21 mouse cellular contexts compared by ENCODE assay signal in the genomic region with DNA sequence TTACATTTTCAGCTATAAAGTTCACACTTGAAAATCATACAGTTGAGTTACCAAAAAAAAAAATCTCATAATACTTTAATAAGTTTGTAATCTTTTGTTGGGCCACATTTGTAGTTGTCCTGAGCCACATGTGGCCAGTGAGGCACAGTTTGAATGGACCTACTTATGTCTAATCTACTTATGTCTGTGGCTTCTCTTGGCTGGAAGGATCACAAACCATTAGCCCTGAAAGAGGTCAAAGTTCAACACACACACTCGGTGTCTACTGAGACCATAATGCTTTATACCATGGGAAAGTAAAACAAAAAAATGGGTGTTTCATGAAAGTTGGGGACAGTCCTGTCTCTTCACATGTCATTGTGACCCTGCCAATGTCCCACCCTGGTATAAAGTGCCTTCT. TPM values are rescaled to one million over a fixed set of nuclear protein-coding genes. Genes with fewer than 3 reads are reported as not detected.
DNase-seq lines count a peak whose midpoint lies in the region; ATAC-seq lines count a peak whose summit lies in the region.
"Had no signal": no experiment of that assay in that cellular context is flagged by ENCODE, and none has a peak within 500 bp of the region (broad histone marks: within the 10 kb centered on the region; RNA-seq: fewer than 3 reads in every experiment).

No protein-coding gene starts in this region.

- H3K4me2 ChIP-seq in heart, embryonic 11.5 days, result no peak overlapping the region
- no peak overlapping the region for H3K4me2 ChIP-seq in heart, embryonic 15.5 days
- H3K4me2 ChIP-seq: embryonic facial prominence, embryonic 13.5 days; forebrain, embryonic 12.5 days; hindbrain, embryonic 12.5 days had no signal

- H3K9ac ChIP-seq in heart, embryonic 11.5 days (ENCODE audit: low read depth, low read length), result no peak overlapping the region
- H3K9ac ChIP-seq in heart, embryonic 15.5 days, result no peak overlapping the region
- H3K9ac ChIP-seq: embryonic facial prominence, embryonic 13.5 days; forebrain, embryonic 12.5 days; hindbrain, embryonic 12.5 days had no signal

- peaks cover 15% of the 10 kb centered on the region for H3K4me1 ChIP-seq in heart, embryonic 11.5 days (ENCODE audit: control insufficient read depth, insufficient read depth, low read length)
- H3K4me1 ChIP-seq in heart, embryonic 15.5 days (replicated peaks), result peaks cover 24% of the 10 kb centered on the region

- 64% methylated on average over 1 of the region's 1 CpGs for WGBS in heart, embryonic 11.5 days (ENCODE audit: insufficient replicate concordance)
- WGBS in heart, embryonic 15.5 days, result 60% methylated on average over 1 of the region's 1 CpGs

- no peak for DNase-seq in heart, adult 11 months
- DNase-seq in heart, adult 9 months (ENCODE audit: low spot score in 2 of 2), result no peak
- DNase-seq in Muller cell, postnatal 12 days (ENCODE audit: inconsistent ontology term), result peak; percentile 13
- peak; percentile 67 for DNase-seq in retina, postnatal 1 day
- no peak for DNase-seq in thymus, postnatal 36 days
- DNase-seq: adrenal gland, postnatal 14 days; cerebellum, adult 11-12 months; cerebellum, adult 9-10 months; cerebellum, postnatal 25 days; gastrocnemius, postnatal 10 days had no signal

- no peaks in the 10 kb centered on the region for H3K9me3 ChIP-seq in heart, embryonic 11.5 days (replicated peaks; ENCODE audit: control insufficient read depth, low read length)
- H3K9me3 ChIP-seq in heart, embryonic 15.5 days (replicated peaks), result no peaks in the 10 kb centered on the region
- H3K9me3 ChIP-seq: embryonic facial prominence, embryonic 13.5 days; forebrain, embryonic 12.5 days had no signal

- H3K27ac ChIP-seq in heart, embryonic 11.5 days (ENCODE audit: low read depth, low read length), result peak overlapping the region; percentile 38; the same call in 1 of the 2 replicates
- peak overlapping the region; percentile 50; the same call in 1 of the 2 replicates for H3K27ac ChIP-seq in heart, embryonic 15.5 days
- H3K27ac ChIP-seq: embryonic facial prominence, embryonic 13.5 days; forebrain, embryonic 12.5 days; hindbrain, embryonic 12.5 days had no signal

- ATAC-seq in heart, embryonic 11.5 days (replicated peaks; ENCODE audit: insufficient number of reproducible peaks, low FRiP score, low TSS enrichment), result no peak
- no peak for ATAC-seq in heart, embryonic 15.5 days (replicated peaks; ENCODE audit: insufficient number of reproducible peaks, insufficient read depth, low FRiP score, low read depth)
- ATAC-seq: activated CD4-positive, CD25-positive, alpha-beta regulatory T cell, adult 4 months; forebrain, embryonic 16.5 days; hindbrain, embryonic 16.5 days; inflammation-experienced regulatory T-cells, adult 6 months; intestine, postnatal 0 days; Patski had no signal

- H3K36me3 ChIP-seq in heart, embryonic 11.5 days (ENCODE audit: control insufficient read depth, insufficient read depth, low read length), result no peaks in the 10 kb centered on the region
- no peaks in the 10 kb centered on the region for H3K36me3 ChIP-seq in heart, embryonic 15.5 days
- H3K36me3 ChIP-seq: embryonic facial prominence, embryonic 13.5 days; forebrain, embryonic 12.5 days; hindbrain, embryonic 12.5 days had no signal

- no peak overlapping the region for H3K4me3 ChIP-seq in heart, embryonic 11.5 days (ENCODE audit: low read depth, low read length)
- H3K4me3 ChIP-seq in heart, embryonic 15.5 days, result no peak overlapping the region
- H3K4me3 ChIP-seq: embryonic facial prominence, embryonic 13.5 days; forebrain, embryonic 12.5 days; hindbrain, embryonic 12.5 days had no signal

- H3K27me3 ChIP-seq in heart, embryonic 11.5 days (ENCODE audit: control insufficient read depth, insufficient read depth, low read length), result no peaks in the 10 kb centered on the region
- H3K27me3 ChIP-seq in heart, embryonic 15.5 days, result no peaks in the 10 kb centered on the region
- H3K27me3 ChIP-seq: embryonic facial prominence, embryonic 13.5 days; forebrain, embryonic 12.5 days; hindbrain, embryonic 12.5 days; Patski had no signal

RNA-seq across cellular contexts. Expression of a gene that starts 3.1 kb away (rescaled TPM):
- polyA plus RNA-seq in heart, embryonic 11.5 days (2014; fragmentation: Nextera tagmentation; extraction: Ambion mirVana), result 5.5 and 5.6 TPM in 2 replicates
- 6.3 and 7.3 TPM in 2 replicates for polyA plus RNA-seq in heart, embryonic 15.5 days (2015; fragmentation: Nextera tagmentation; extraction: Ambion mirVana)
- polyA plus RNA-seq: Patski had no signal

Comparison
In these comparisons a context has a peak if more than half of its experiments do, and no peak if none do; other contexts are left out.
1. DNase-seq: peak in Muller cell, postnatal 12 days (single experiment) and retina, postnatal 1 day (single experiment); none in heart, adult 11 months (single experiment), heart, adult 9 months (0 of 2) and thymus, postnatal 36 days (0 of 2).